Mouse (Mus musculus) CH12.LX (cell line): ENCODE data around the gene RPS10-NUDT3. TPM values are rescaled to one million over a fixed set of nuclear protein-coding genes. Genes with fewer than 3 reads are reported as not detected.

Experiments used
- DNase-seq: peaks from one replicate; pipeline ENCODE4 v3.0.0-alpha.2; 2013; ENCODE audit errors: extremely low read depth
- H3K27ac ChIP-seq: 2 replicates; pipeline ENCODE4 v1.5.1; 2012; ENCODE audit warnings: low read depth, mild to moderate bottlenecking, control low read depth, moderate library complexity; ENCODE audit not compliant: insufficient read depth
- H3K27me3 ChIP-seq: replicated peaks from 2 replicates; pipeline ENCODE3; 2012; ENCODE audit warnings: inconsistent platforms
- H3K36me3 ChIP-seq, 2 experiments: replicated peaks in 1 of 2; 2 replicates each; pipeline versions ENCODE3 to v1.6.1; 2012; ENCODE audit warnings: inconsistent platforms in 1 of 2, low read length in 1 of 2, mild to moderate bottlenecking in 1 of 2, mixed read lengths in 1 of 2, moderate library complexity in 1 of 2; ENCODE audit not compliant: control insufficient read depth in 1 of 2, insufficient read depth in 1 of 2
- H3K4me1 ChIP-seq, 2 experiments: 2 replicates each; pipeline ENCODE4 v1.6.1; 2012; ENCODE audit warnings: inconsistent platforms in 1 of 2, moderate library complexity in 1 of 2; ENCODE audit not compliant: insufficient read depth in 2 of 2, control insufficient read depth in 1 of 2
- H3K4me2 ChIP-seq: 2 replicates; pipeline ENCODE4 v1.6.1; 2012; ENCODE audit warnings: low read depth, mild to moderate bottlenecking, control low read depth; ENCODE audit not compliant: poor library complexity, insufficient read depth, severe bottlenecking
- H3K4me3 ChIP-seq, 3 experiments: fragments of 150-350 bp in 1 of 3; sonication (generic) in 1 of 3; replicated peaks in 1 of 3; 2 replicates each; pipeline versions ENCODE3 to v1.5.1; 2011 to 2012; ENCODE audit warnings: low read depth in 2 of 3, low read length in 2 of 3, mild to moderate bottlenecking in 2 of 3, moderate library complexity in 2 of 3, control low read depth in 1 of 3, improper control_type of control experiment in 1 of 3, inconsistent platforms in 1 of 3, mixed read lengths in 1 of 3; ENCODE audit not compliant: poor library complexity in 1 of 3
- H3K79me2 ChIP-seq: replicated peaks from 2 replicates; pipeline ENCODE4 v1.6.1; 2012; ENCODE audit warnings: mild to moderate bottlenecking, moderate library complexity; ENCODE audit not compliant: control insufficient read depth, poor library complexity, insufficient read depth, severe bottlenecking; ENCODE audit errors: extremely low read depth
- H3K9ac ChIP-seq: 2 replicates; pipeline ENCODE4 v1.6.1; 2012; ENCODE audit warnings: low read depth, mild to moderate bottlenecking, control low read depth, moderate library complexity; ENCODE audit not compliant: insufficient read depth
- H3K9me3 ChIP-seq: replicated peaks from 2 replicates; pipeline ENCODE3; 2012; ENCODE audit warnings: low read length, inconsistent platforms, mixed read lengths
- E2F4 ChIP-seq: IDR thresholded peaks from 2 replicates; pipeline ENCODE4 v1.6.1; 2011; ENCODE audit warnings: low read depth, low read length, improper control_type of control experiment; ENCODE audit not compliant: insufficient replicate concordance
- EP300 ChIP-seq: IDR thresholded peaks from 2 replicates; pipeline ENCODE4 v1.6.1; 2011; ENCODE audit warnings: low read length, improper control_type of control experiment
- ETS1 ChIP-seq: conservative IDR thresholded peaks from 2 replicates; pipeline ENCODE4 v1.6.1; 2012; ENCODE audit warnings: low read depth, mild to moderate bottlenecking, inconsistent platforms, low read length, improper control_type of control experiment, moderate library complexity
- GABPA ChIP-seq: IDR thresholded peaks from 2 replicates; pipeline ENCODE4 v1.6.1; 2012; ENCODE audit warnings: low read depth, low read length, improper control_type of control experiment, inconsistent platforms; ENCODE audit not compliant: insufficient replicate concordance
- HCFC1 ChIP-seq: IDR thresholded peaks from 2 replicates; pipeline ENCODE4 v1.6.1; 2012; ENCODE audit warnings: low read depth, mild to moderate bottlenecking, inconsistent platforms, low read length, improper control_type of control experiment
- MAX ChIP-seq: IDR thresholded peaks from 2 replicates; pipeline ENCODE4 v1.6.1; 2011; ENCODE audit warnings: low read length, improper control_type of control experiment
- MAZ ChIP-seq: IDR thresholded peaks from 2 replicates; pipeline ENCODE4 v1.6.1; 2012; ENCODE audit warnings: low read depth, mild to moderate bottlenecking, inconsistent platforms, low read length, improper control_type of control experiment, moderate library complexity
- MEF2A ChIP-seq: IDR thresholded peaks from 2 replicates; pipeline ENCODE4 v1.6.1; 2014; ENCODE audit warnings: low read depth, mild to moderate bottlenecking, inconsistent platforms, low read length, improper control_type of control experiment, borderline replicate concordance
- NRF1 ChIP-seq: IDR thresholded peaks from 2 replicates; pipeline ENCODE4 v1.6.1; 2014; ENCODE audit warnings: low read depth, mild to moderate bottlenecking, inconsistent platforms, low read length, improper control_type of control experiment, moderate library complexity
- PAX5 ChIP-seq: IDR thresholded peaks from 2 replicates; pipeline ENCODE4 v1.6.1; 2012; ENCODE audit warnings: low read length, inconsistent platforms, mixed read lengths
- RCOR1 ChIP-seq: conservative IDR thresholded peaks from 2 replicates; pipeline ENCODE4 v1.6.1; 2012; ENCODE audit warnings: low read depth, mild to moderate bottlenecking, inconsistent platforms, low read length, improper control_type of control experiment
- SIN3A ChIP-seq: IDR thresholded peaks from 2 replicates; pipeline ENCODE4 v1.6.1; 2012; ENCODE audit warnings: low read length, improper control_type of control experiment, inconsistent platforms
- USF2 ChIP-seq: conservative IDR thresholded peaks from 2 replicates; pipeline ENCODE4 v1.6.1; 2011; ENCODE audit warnings: low read depth, low read length, improper control_type of control experiment
- ZNF384 ChIP-seq: IDR thresholded peaks from 2 replicates; pipeline ENCODE4 v1.6.1; 2012; ENCODE audit warnings: low read depth, low read length, improper control_type of control experiment, inconsistent platforms
- dilution Hi-C: fragments of 300-500 bp; cut with MboI; formaldehyde crosslinking; loops from 2 replicates; pipeline ENCODE4 v1.14.3; 2020; ENCODE audit warnings: low sequenced_read_pairs; ENCODE audit not compliant: extremely low pct_unique_long_range_greater_than_20kb, extremely low pct_ligation_motif_present
- in situ Hi-C: fragments of 300-500 bp; cut with MboI; formaldehyde crosslinking; loops from 3 replicates; pipeline ENCODE4 v1.14.3; 2019; ENCODE audit warnings: low sequenced_read_pairs, low pct_ligation_motif_present, low pct_unique_long_range_greater_than_20kb, mixed read lengths
- polyA plus RNA-seq: library from polyadenylated mRNA; unstranded; fragments of >175 nt; gene quantifications from 2 replicates; pipeline ENCODE4 v1.2.1, GENCODE M21; 2012; ENCODE audit warnings: low read depth; ENCODE audit not compliant: insufficient read length
- total RNA-seq, 2 experiments: library from RNA; depleted of rRNA; stranded (reverse); fragments of 300-350 nt in 1 of 2; fragments of >200 nt in 1 of 2; gene quantifications; 2 replicates each; pipeline ENCODE4 v1.2.3; 2012 to 2014

Gene RPS10-NUDT3
- total and polyA plus RNA-seq, 3 experiments: 30.3 TPM; not detected in 2

GRCm38 (mm10) chr17:27563771-27564244 lies 71.2 kb downstream of the RPS10-NUDT3 start:
- Histone ChIP-seq H3K36me3 (peaks cover 16 to 32% of the 10 kb centered on the region in 2 experiments), H3K4me1 (peaks cover 24 to 59% of the 10 kb centered on the region in 2 experiments)
- in situ Hi-C loops: no loop called here

GRCm38 (mm10) chr17:27561809-27562526 lies 73.1 kb downstream of the RPS10-NUDT3 start:
- in situ Hi-C loops: no loop called here
- H3K4me2 ChIP-seq: no peak overlapping the region; the same call in 1 of the 2 replicates
- H3K4me1 ChIP-seq: peaks cover 24 to 60% of the 10 kb centered on the region in 2 experiments
- H3K27ac ChIP-seq: peak overlapping the region; percentile 78
- H3K9me3 ChIP-seq: no peaks in the 10 kb centered on the region
- H3K36me3 ChIP-seq: peaks cover 16 to 32% of the 10 kb centered on the region in 2 experiments
- peak; percentile 58 for DNase-seq
- H3K4me3 ChIP-seq: no peak overlapping the region
- no peak for TF ChIP-seq ETS1
- TF ChIP-seq SIN3A: 0 out of 2 replicates have a peak, but pooled peaks have one; percentile 41
- TF ChIP-seq HCFC1: no peak
- TF ChIP-seq MAX: no peak
- TF ChIP-seq, all 38 proteins: peak for 1
- H3K79me2 ChIP-seq: peaks cover 54% of the 10 kb centered on the region
- no peak overlapping the region for H3K9ac ChIP-seq
- dilution Hi-C loops: no loop called here
- H3K27me3 ChIP-seq: no peaks in the 10 kb centered on the region

More at GRCm38 (mm10) chr17:27563771-27564244, 71.2 kb downstream of the RPS10-NUDT3 start:
- Histone ChIP-seq H3K4me2 (no peak overlapping the region), H3K9ac (no peak overlapping the region), H3K9me3 (no peaks in the 10 kb centered on the region), H3K27me3 (no peaks in the 10 kb centered on the region), H3K79me2 (peaks cover 35% of the 10 kb centered on the region), H3K27ac (peak overlapping the region; percentile 19; the same call in 1 of the 2 replicates), H3K4me3 (no peak overlapping the region)
- dilution Hi-C loops: no loop called here
- TF ChIP-seq RCOR1: no peak
- TF ChIP-seq GABPA: no peak
- TF ChIP-seq ZNF384: no peak
- no peak for TF ChIP-seq MAZ
- no peak for TF ChIP-seq PAX5
- TF ChIP-seq MAX: no peak
- no peak for TF ChIP-seq USF2
- no peak for TF ChIP-seq NRF1
- TF ChIP-seq ETS1: no peak
- no peak for TF ChIP-seq MEF2A
- TF ChIP-seq SIN3A: no peak
- no peak for TF ChIP-seq E2F4
- no peak for TF ChIP-seq EP300
- DNase-seq: no peak
